Mouse (Mus musculus) bone marrow, adult 2 months (tissue): ENCODE measurements around the gene Slc30a10.

Experiments used
- CTCF ChIP-seq: fragments of 200-500 bp; IDR thresholded peaks from 2 replicates; pipeline ENCODE4 v1.5.1; 2011; ENCODE audit warnings: low read length, control low read depth; ENCODE audit not compliant: control insufficient read depth, insufficient read depth
- POLR2A ChIP-seq: fragments of 200-500 bp; IDR thresholded peaks from 2 replicates; pipeline ENCODE4 v1.6.1; 2011; ENCODE audit warnings: low read depth, mild to moderate bottlenecking, control low read depth, low read length, borderline replicate concordance; ENCODE audit not compliant: control insufficient read depth

DNA sequence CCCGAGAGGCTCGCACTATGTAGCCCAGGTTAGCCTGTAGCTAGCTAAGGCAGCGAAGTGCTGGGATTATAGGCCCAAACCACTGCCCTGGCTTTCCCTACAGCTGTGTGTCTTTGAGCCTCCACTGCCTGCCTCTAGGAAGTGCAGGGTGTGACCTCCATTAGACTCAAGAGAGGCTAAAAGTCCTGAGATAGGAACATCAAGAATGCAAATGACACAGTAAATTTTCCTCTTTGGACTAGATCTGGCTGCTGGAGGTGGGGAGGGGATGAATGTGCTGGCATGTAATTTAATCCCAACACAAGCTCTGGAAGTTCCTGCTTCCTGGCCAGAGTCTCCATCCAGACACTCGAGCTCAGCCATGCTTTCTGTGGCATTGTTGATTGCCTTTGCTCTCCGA, 5.4 kb downstream of the Slc30a10 start:
- TF ChIP-seq POLR2A (no peak), CTCF (no peak)
